Mouse (Mus musculus): ENCODE measurements around the gene Atp2b1. TPM values are rescaled to one million over a fixed set of nuclear protein-coding genes. Genes with fewer than 3 reads are reported as not detected.

Gene Atp2b1
- 46.9 and 57.1 TPM in 2 replicates for polyA plus RNA-seq (2012; rRNA removed)

DNA sequence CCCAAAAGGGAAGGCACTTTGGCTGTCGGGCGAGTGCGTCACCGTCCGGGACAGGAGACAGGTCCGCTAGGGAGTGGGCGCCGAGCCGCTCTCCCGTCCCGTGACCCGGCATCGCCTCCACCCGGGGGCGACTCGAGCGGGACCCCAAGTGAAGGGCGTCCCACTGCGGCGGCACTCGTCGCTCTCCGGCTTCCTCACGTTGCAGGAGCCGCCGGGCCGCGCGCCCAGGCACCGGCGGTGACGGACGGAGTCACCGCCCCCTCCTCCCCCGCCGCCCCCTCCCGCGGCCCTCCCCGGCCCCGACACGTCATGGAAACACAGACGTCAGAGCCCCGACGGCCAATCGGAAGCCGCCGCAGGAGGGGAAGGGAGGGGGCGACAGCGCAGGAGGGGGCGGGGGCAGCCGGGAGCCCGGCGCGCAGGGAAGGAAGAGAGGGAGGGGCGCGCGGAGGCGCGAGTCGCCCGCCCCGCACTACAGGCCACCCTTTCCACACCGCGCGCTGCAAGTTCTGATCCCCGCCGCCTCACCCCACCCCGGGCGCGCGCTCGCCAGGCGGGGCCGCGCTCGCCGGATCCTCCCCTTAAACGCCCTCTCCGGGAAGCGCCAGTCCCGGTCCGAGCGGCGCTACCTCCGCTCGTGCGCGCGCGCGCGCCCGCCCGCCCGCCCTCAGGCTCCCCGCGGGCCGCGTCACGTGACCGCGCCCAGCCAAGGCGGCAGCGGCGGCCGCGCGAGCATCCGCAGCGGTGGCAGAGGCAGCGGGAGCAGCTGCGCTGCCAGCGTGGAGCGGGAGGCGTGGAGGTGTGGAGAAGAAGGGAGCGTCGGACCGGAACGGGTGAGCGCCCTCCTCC, at the start of gene Atp2b1:
TSS of gene Atp2b1 (plus strand) at position 446 of the 849 bp plus-strand sequence.

Other genes with a start within 250 kb of the Atp2b1 start
- gene Poc1b, start 192.6 kb downstream of the Atp2b1 start, polyA plus RNA-seq (2012; rRNA removed): 33.0 and 36.2 TPM in 2 replicates
- 1.5 and 2.4 TPM in 2 replicates for gene Galnt4, start 193.8 kb downstream of the Atp2b1 start, polyA plus RNA-seq (2012; rRNA removed)
- not detected in 2 replicates for gene Phxr2, start 211.9 kb downstream of the Atp2b1 start, polyA plus RNA-seq (2012; rRNA removed)